Mouse (Mus musculus) T-helper 17 cell (primary cell): Measurements from ENCODE around the gene Alg6.

Experiments used
- in situ Hi-C, 2 experiments: fragments of 300-600 bp; cut with MboI, MseI; formaldehyde crosslinking; loops; 1 replicate in 1 of 2; 2 replicates in 1 of 2; pipeline ENCODE4 v1.15.1; 2025; ENCODE audit warnings: high pct_unique_total_duplicates in 2 of 2

Gene Alg6

GRCm38 (mm10) chr4:99714904-99715782, at the start of gene Alg6:
Gene Alg6 (plus strand): TSS chr4:99715664.
- in situ Hi-C loops: loop anchor here (5.0 to 25.0 kb wide), 2 partner anchors 92 to 222 kb away; partner anchors contain the start of genes Itgb3bp (in 1 of the 2) and Pgm1 (in 1 of the 2)

GRCm38 (mm10) chr4:99670203-99670851, 45.1 kb upstream of the Alg6 start:
- in situ Hi-C loops: loop anchor here in 1 of 2 experiments (25.0 kb wide), 1 partner anchor 217 kb away; no protein-coding TSS in a partner anchor

GRCm38 (mm10) chr4:99675191-99675590, 40.3 kb upstream of the Alg6 start:
- in situ Hi-C loops: no loop called here

- in situ Hi-C loops: no loop called here
Observed at GRCm38 (mm10) chr4:99683941-99684340, 31.5 kb upstream of the Alg6 start.

GRCm38 (mm10) chr4:99686308-99686707, 29.2 kb upstream of the Alg6 start:
- in situ Hi-C loops: no loop called here

- in situ Hi-C loops: loop anchor here in 1 of 2 experiments (25.0 kb wide), 1 partner anchor 225 kb away; the partner anchor contains the start of genes Itgb3bp and Pgm1
Observed at GRCm38 (mm10) chr4:99712583-99713183, 2.8 kb upstream of the Alg6 start.

GRCm38 (mm10) chr4:99713971-99714370, 1.5 kb upstream of the Alg6 start:
- in situ Hi-C loops: loop anchor here in 1 of 2 experiments (25.0 kb wide), 1 partner anchor 223 kb away; the partner anchor contains the start of genes Itgb3bp and Pgm1

- in situ Hi-C loops: loop anchor here (5.0 to 25.0 kb wide), 2 partner anchors 91 to 221 kb away; partner anchors contain the start of genes Itgb3bp (in 1 of the 2) and Pgm1 (in 1 of the 2)
Observed at GRCm38 (mm10) chr4:99715783-99716416, 436 bp downstream of the Alg6 start.

- in situ Hi-C loops: loop anchor here (5.0 to 25.0 kb wide), 2 partner anchors 89 to 219 kb away; partner anchors contain the start of genes Itgb3bp (in 1 of the 2) and Pgm1 (in 1 of the 2)
Observed at GRCm38 (mm10) chr4:99717905-99718304, 2.4 kb downstream of the Alg6 start.

- in situ Hi-C loops: loop anchor here in 1 of 2 experiments (25.0 kb wide), 1 partner anchor 213 kb away; the partner anchor contains the start of genes Itgb3bp and Pgm1
Observed at GRCm38 (mm10) chr4:99724331-99724730, 8.9 kb downstream of the Alg6 start.

- in situ Hi-C loops: no loop called here
Observed at GRCm38 (mm10) chr4:99725914-99726451, 10.5 kb downstream of the Alg6 start.

- in situ Hi-C loops: no loop called here
Observed at GRCm38 (mm10) chr4:99739836-99740235, 24.4 kb downstream of the Alg6 start.

- in situ Hi-C loops: no loop called here
Observed at GRCm38 (mm10) chr4:99752426-99752825, 37.0 kb downstream of the Alg6 start.

- in situ Hi-C loops: no loop called here
Observed at GRCm38 (mm10) chr4:99766303-99766702, 50.8 kb downstream of the Alg6 start.

GRCm38 (mm10) chr4:99766753-99767152, 51.3 kb downstream of the Alg6 start:
- in situ Hi-C loops: no loop called here

GRCm38 (mm10) chr4:99770555-99770954, 55.1 kb downstream of the Alg6 start:
- in situ Hi-C loops: no loop called here

- in situ Hi-C loops: no loop called here
Observed at GRCm38 (mm10) chr4:99773041-99773440, 57.6 kb downstream of the Alg6 start.

- in situ Hi-C loops: loop anchor here in 1 of 2 experiments (25.0 kb wide), 1 partner anchor 620 kb away; no protein-coding TSS in a partner anchor
Observed at GRCm38 (mm10) chr4:99792365-99792764, 76.9 kb downstream of the Alg6 start.
